Mouse (Mus musculus): ENCODE results near the gene Cacna2d3. TPM values are rescaled to one million over a fixed set of nuclear protein-coding genes. Genes with fewer than 3 reads are reported as not detected.

Cacna2d3 gene
- total RNA-seq, 2 experiments from 2014 or later: 0.23 to 0.31 TPM

- DNase-seq: peak; percentile 14
Measured at GRCm38 (mm10) chr14:29137614-29138013, 584.0 kb downstream of the Cacna2d3 start.

- peak; percentile 39 for DNase-seq
Measured at GRCm38 (mm10) chr14:29137006-29137579, 584.6 kb downstream of the Cacna2d3 start.

DNA sequence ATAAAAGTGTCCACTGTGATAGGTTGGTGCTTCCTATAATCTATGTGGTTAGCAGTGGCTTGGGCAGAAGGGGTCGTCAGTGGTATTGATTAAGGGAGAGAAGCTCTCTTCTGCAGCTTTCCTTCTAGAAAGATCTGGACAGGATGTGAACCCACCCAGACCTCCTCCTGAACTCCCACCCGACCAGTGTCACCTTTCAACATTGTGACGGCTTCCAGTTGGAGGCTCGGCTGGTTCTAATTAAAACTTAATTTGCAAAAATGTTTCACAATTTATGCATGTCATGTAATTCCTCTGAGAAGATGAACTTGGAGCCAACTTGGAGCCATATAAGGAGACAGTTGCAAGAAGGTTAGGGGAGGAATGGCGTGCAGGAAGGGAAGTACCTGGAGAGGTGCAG lies 586.8 kb downstream of the Cacna2d3 start:
- no peak for DNase-seq

DNA sequence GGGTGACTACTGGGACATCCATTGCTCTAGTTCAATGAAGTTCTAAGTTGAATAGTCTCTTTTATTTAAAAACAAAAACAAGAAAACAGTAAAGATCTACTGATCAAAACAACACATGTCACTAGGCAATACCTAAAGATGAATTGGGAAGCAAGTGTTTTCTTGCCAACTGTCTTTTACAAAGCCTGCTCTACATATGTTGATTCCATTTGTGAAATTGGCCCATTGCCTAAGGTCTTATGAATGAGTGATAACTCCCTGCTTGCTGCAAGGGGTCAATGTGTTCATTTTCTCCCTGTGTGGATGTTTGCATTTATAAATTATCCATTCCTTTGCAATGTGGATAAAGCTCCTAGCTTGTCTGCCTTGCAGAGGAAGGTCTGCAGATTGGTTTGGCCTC lies 591.2 kb downstream of the Cacna2d3 start:
- no peak for DNase-seq

DNA sequence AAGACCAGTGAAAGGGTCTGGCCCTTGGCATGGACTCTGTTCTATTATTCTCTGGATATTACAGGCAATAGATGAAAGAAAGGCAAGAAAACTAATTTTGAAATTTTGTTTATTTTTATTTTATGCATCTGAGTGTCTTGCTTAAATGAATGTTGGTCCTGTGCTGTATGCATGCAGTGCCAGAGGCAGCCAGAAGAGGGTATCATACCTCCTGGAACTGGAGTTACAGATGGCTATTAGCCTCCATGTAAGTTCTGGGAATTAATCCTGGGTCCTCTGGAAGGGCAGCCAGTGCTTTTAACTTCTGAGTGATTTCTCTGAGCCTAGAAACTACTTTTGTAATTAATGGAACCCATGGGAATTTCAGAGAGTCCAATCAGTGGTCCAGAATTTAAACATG lies 597.8 kb downstream of the Cacna2d3 start:
- DNase-seq: no peak

DNA sequence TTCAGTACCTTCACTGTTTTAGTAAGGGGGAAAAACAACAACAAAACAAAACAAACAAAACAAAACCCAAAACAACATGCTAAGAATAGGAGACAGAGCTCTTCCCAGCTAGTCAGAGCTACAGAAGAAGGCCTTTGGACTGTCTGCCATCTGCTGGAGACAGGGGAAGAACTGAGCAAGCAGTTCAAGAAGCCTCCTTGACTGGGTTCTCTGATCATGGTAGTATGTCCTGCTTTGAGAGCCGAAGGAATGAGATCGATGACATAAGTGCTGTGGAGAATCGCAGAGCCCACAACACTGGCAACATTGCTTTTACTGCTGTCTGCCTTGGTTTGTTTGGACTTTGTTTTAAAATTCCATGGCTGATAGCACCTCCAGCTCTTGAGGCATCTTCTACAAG lies 598.9 kb downstream of the Cacna2d3 start:
- DNase-seq: no peak

DNA sequence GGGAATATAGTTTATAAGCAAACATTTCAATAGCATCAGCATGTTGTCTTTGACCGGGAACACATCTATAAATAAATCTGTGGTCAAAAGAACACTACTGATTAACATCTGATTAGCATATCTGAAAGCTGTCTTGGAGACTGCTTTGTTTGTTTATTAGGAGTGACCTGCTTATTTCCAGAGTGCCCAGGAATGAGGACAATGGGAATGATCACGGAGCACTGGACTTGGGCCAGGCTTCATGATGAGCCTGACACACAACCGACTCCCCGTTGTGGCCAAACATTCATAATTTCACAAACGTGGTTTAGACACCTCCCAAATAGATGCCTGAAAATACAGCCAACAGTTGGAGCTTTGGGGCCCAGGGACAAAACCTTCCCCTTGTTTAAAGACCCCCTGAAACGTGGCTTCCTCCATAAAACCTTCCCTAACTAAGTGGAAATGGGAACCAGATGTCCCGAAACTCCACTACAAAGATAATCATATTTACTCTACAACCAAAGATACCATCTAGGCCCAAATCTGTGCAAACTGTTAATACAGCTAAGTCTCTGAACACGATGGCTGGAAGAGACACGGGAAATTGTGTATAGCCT lies 607.7 kb downstream of the Cacna2d3 start:
- DNase-seq: no peak

DNA sequence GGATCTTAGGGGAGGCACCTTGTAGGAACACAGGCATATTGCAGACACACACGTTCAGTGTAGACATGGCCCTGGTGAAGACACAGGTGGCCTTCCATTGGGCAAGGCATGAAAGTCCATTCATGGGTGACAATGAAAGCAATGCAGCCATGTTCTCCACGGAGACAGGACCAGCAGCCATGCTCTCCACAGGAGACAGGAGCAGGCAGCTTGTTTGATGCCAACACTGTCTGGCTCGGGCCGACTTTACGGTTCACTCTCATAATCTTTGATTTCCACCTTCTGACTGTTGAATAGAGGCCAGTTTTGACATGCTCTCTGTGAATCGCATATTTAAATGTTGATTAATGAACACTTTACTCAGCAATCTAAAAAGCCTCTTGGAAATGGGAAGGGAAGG lies 610.0 kb downstream of the Cacna2d3 start:
- no peak for DNase-seq

DNA sequence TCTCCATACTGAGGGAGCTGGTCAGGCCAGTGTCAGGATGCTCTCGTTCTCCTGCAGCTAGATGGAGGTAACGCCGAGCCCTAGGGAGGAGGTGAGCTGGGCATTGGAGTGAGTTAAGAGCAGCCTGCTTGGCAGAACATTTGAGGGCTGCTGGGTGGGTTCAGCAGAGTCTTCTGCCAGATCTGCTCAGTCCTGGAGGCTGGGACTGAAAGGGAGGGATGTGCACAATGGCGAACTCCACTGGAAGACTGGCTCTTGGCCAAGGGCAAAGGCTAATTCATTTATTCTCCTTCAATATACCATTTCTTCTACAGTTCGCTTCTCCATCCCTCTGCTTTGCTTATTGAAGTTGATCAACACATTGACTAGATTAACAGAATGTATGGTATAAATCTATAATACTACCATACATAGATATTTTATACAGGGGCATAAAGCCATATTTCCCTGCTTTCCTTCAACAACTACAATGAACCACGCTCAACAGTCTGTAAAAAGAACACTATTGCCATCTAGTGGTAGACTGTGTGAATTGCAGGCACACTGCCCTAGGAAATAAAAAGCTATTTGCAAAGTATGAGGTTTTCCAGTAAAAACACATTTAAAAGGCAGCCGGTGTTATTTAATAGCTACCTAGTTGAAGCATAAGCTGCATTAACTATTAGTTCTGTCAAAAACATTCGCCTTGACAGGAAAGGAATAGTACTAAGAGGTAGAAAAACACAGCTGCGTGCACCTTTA lies 611.1 kb downstream of the Cacna2d3 start:
- peak; percentile 19 for DNase-seq

DNA sequence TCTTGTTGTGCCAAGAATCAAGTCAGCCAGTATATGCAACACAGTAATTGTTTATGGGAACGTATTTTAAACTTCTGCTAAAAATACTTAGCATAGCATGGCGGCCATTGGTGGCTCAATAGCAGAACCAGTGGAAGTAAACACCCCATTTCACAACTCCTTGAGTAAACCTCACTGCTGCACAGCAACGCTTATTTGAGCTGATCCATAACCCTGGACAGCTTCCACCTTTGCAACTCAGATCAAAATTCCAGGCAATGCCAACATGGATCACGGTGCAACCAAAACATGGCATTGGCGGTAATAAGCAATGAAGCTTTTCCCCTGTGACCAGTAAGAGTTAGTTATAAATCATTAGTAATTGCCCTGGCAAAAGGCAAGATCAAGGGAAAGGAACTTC lies 614.2 kb downstream of the Cacna2d3 start:
- DNase-seq: no peak

DNA sequence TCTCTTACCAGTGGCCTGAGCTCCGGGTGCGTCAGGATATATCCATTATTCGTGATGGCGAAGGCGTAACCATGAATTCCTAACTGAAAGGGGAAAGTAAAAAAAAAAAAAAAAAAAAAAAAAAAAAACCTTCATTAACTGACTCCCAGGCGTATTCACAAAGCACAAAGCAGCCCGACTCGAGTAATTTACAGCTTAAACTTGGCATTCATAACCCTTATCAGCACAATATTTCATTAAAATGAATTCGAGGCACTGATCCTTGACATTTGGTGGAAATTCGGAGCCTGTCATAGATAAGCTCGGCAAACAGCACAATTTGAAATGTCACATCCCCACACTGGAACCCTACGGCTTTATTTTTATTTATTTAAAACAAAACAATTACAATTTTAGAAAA lies 623.9 kb downstream of the Cacna2d3 start:
- no peak for DNase-seq

- DNase-seq: no peak
Measured at GRCm38 (mm10) chr14:29095431-29095830, 626.2 kb downstream of the Cacna2d3 start.

GRCm38 (mm10) chr14:29090074-29090473 lies 631.6 kb downstream of the Cacna2d3 start:
- peak; percentile 88 for DNase-seq

DNA sequence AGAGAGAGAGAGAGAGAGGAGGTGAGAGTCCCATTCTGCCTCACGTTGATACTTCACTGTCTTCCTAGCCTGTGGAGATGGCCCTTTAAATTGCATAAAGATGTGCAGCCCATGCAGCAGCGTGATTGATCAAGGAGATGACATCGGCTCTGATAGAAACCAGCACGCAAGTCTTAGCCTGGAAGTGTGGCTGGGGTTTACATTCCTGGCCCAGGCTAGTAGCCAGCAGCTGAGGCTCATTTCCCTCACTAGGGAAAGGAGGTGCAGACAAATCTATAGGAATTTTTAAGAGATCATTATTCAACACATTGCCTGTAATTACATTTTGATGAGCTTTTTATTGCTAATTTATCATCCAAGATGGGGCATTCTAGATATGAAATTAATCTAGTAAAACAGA lies 635.1 kb downstream of the Cacna2d3 start:
- DNase-seq: no peak

- DNase-seq: no peak
Measured at GRCm38 (mm10) chr14:29085493-29086159, 636.0 kb downstream of the Cacna2d3 start.

DNA sequence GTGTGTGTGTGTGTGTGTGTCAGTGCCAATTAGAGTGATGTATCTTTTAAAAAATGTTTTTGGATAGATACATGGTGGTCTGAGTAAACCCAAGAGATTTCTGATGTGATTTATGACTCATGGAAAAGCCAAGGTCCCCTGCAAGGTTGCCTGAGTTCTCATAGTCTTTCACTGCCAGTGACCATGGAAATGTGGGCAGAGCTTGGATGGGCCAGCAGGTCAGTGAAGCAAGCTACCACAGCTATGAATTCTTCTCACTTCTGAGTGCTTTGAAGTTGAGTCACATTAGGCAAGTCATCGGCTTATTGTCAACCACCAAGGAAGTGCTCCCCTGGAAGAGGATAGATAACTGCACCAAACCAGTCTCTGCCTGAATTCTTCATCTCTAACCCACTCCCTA lies 639.5 kb downstream of the Cacna2d3 start:
- no peak for DNase-seq

DNA sequence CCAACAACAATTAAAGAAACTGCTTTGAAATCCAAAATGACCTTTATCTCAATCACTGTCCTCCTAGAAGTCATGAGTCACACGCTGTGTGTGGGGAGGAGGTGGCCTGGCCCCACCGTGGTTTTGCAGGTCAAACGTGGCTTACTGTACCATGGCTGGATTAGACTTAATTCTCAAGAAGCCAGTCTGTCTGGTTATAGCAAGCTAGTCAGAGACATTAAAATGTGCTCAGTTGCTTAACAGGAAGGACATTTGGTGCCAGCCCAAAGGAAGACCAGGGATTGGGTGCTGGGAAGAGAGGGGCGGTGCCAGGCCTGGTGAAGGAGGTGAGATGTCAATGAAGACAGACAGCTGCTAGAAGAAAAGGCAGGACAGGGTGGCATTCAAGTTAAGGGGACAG lies 641.0 kb downstream of the Cacna2d3 start:
- no peak for DNase-seq

GRCm38 (mm10) chr14:29080228-29080627 lies 641.4 kb downstream of the Cacna2d3 start:
- DNase-seq: no peak

- DNase-seq: no peak
Measured at GRCm38 (mm10) chr14:29077418-29077817, 644.2 kb downstream of the Cacna2d3 start.

DNA sequence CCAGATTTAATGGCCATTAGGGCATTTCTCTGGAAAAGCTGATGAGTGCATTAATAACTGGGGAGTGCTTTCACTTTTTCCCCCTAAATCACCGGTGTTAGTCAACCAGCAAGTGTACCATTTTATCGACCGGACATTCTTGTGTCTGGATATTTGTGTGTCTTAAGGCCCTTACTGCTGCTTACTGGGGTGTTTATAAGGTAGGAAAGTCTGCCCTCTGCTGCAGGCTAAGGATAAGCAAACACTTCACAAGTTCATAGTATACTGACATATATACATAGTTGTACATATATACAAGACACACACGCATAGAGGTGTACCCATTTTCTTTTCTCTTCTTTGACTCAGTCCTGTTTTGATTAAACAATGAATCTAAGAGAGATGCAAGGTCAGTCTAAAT lies 647.9 kb downstream of the Cacna2d3 start:
- no peak for DNase-seq

GRCm38 (mm10) chr14:29062676-29063075 lies 659.0 kb downstream of the Cacna2d3 start:
- DNase-seq: no peak

- no peak for DNase-seq
Measured at GRCm38 (mm10) chr14:29061491-29061890, 660.2 kb downstream of the Cacna2d3 start.

- DNase-seq: no peak
Measured at GRCm38 (mm10) chr14:29060679-29061078, 661.0 kb downstream of the Cacna2d3 start.
